23 mouse cellular contexts compared by ENCODE assay signal in the genomic region with DNA sequence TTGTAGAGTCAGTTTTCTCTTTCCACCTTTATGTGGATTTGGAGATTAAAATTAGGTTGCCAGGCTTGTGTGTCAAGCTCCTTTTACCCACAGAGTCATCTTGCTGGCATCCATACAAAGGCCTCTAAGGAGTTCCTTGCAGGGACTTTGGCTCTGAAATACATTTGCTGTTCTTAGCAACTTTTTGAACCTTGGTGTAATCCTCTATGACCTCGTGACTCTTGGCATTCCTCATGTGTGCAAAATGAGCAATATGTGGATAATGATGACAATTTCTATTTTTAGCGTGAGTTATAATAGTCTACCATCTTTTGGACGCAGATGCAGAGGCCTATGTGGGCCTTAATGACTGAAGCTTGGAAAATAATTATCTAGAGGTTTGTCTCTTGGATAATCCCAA. TPM values are rescaled to one million over a fixed set of nuclear protein-coding genes. Genes with fewer than 3 reads are reported as not detected.
DNase-seq lines count a peak whose midpoint lies in the region; TF ChIP-seq lines count a peak whose summit lies in the region.
"Had no signal": no experiment of that assay in that cellular context is flagged by ENCODE, and none has a peak within 500 bp of the region (broad histone marks: within the 10 kb centered on the region; RNA-seq: fewer than 3 reads in every experiment).

No protein-coding gene starts in this region.

- intact Hi-C loops in gastrocnemius, adult 2 months (cut with DNase I): no loop called here

- peak overlapping the region; percentile 64; the same call in 1 of the 2 replicates for H3K27ac ChIP-seq in gastrocnemius, adult 2 months
- H3K27ac ChIP-seq: embryonic facial prominence, embryonic 12.5 days; embryonic facial prominence, embryonic 15.5 days; heart, embryonic 15.5 days; hindbrain, embryonic 10.5 days; hindbrain, embryonic 13.5 days; intestine, embryonic 15.5 days had no signal

- no peak overlapping the region for H3K4me3 ChIP-seq in gastrocnemius, adult 2 months
- H3K4me3 ChIP-seq: embryonic facial prominence, embryonic 12.5 days; embryonic facial prominence, embryonic 15.5 days; heart, embryonic 12.5 days; heart, embryonic 15.5 days; hindbrain, embryonic 10.5 days; hindbrain, embryonic 13.5 days; intestine, embryonic 15.5 days had no signal

- TF ChIP-seq CTCF in gastrocnemius, adult 2 months (IDR thresholded peaks at IDR 0.05): no peak

- DNase-seq in gastrocnemius, adult 2 months: peak; percentile 27
- DNase-seq in gastrocnemius, postnatal 25 days: no peak
- DNase-seq in kidney, adult 9 months: peak; percentile 50
- no peak for DNase-seq in kidney, postnatal 10 days
- peak; percentile 1 for DNase-seq in NIH3T3 (ENCODE audit: low read depth)
- peak; percentile 72 for DNase-seq in skeletal muscle tissue, adult 2 months (ENCODE audit: low read depth, low spot score)
- DNase-seq in cerebellum, postnatal 4 days (ENCODE audit: low spot score in 2 of 2): no peak
- DNase-seq: adrenal gland, adult 8-10 months; adrenal gland, postnatal 25 days; cerebellum, adult 11-12 months; cerebellum, adult 8-10 months; cerebellum, postnatal 14 days; forebrain, postnatal 0 days; gastrocnemius, postnatal 10 days; heart, postnatal 10 days; heart, postnatal 36 days had no signal

RNA-seq across cellular contexts. Expression of a gene that starts 12.5 kb away (rescaled TPM):
- 1 to 10 TPM; 2.9 to 4.8 TPM for total RNA-seq in gastrocnemius, adult 2 months (2021)
- total RNA-seq in gastrocnemius, postnatal 25 days (2021): 1 to 10 TPM; 4.2 to 6.1 TPM

Comparison
In these comparisons a context has a peak if more than half of its experiments do, and no peak if none do; other contexts are left out.
1. DNase-seq: peak in gastrocnemius, adult 2 months (single experiment), kidney, adult 9 months (single experiment), NIH3T3 (single experiment) and skeletal muscle tissue, adult 2 months (single experiment); none in gastrocnemius, postnatal 25 days (single experiment), kidney, postnatal 10 days (single experiment) and cerebellum, postnatal 4 days (0 of 2).